In the genomic region with DNA sequence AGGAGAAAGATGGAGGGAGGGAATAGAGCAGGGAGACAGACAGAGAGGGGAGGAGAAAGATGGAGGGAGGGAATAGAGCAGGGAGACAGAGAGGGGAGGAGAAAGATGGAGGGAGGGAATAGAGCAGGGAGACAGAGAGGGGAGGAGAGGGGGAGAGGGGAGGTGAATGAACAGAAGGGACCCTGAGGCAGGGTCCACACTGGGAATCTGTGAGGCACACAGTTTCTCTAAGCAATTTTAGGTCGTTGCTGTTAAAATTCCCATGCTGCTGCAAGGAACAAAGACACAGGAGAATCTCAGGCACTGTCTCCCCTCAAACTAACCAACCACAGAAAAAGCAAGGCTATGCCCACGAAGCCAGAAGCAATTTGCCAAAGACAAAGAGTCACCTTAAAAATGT, we compare ENCODE assay signal across 14 mouse cellular contexts. TPM values are rescaled to one million over a fixed set of nuclear protein-coding genes. Genes with fewer than 3 reads are reported as not detected.
DNase-seq lines count a peak whose midpoint lies in the region; ATAC-seq and TF ChIP-seq lines count a peak whose summit lies in the region.
"Not testable (repeated sequence)": the region's sequence is repeated elsewhere in the genome, so short reads cannot be mapped to it uniquely, and the experiment has no call there.
"Had no signal": no experiment of that assay in that cellular context is flagged by ENCODE, and none has a peak within 500 bp of the region (broad histone marks: within the 10 kb centered on the region; RNA-seq: fewer than 3 reads in every experiment).

No protein-coding gene starts in this region.

- ATAC-seq in embryonic facial prominence, embryonic 13.5 days (ENCODE audit: insufficient number of reproducible peaks, insufficient read depth, low FRiP score, low TSS enrichment, low read depth); kidney, postnatal 0 days (replicated peaks; ENCODE audit: low FRiP score, low read depth); midbrain, embryonic 11.5 days (ENCODE audit: low FRiP score); neural tube, embryonic 13.5 days (ENCODE audit: low read depth): not testable (repeated sequence)
- peak; percentile 55 for ATAC-seq in forebrain, embryonic 15.5 days (replicated peaks)

- peak overlapping the region; percentile 20; the same call in 1 of the 2 replicates for H3K4me2 ChIP-seq in embryonic facial prominence, embryonic 13.5 days
- H3K4me2 ChIP-seq in forebrain, embryonic 15.5 days (replicated peaks); kidney, postnatal 0 days (ENCODE audit: low read length); midbrain, embryonic 11.5 days; neural tube, embryonic 13.5 days: not testable (repeated sequence)

- H3K27ac ChIP-seq in embryonic facial prominence, embryonic 13.5 days, result peak overlapping the region; percentile 78
- H3K27ac ChIP-seq in forebrain, embryonic 15.5 days (replicated peaks), result peak overlapping the region; percentile 91
- H3K27ac ChIP-seq in hindbrain, embryonic 10.5 days, result peak overlapping the region; percentile 54; the same call in 1 of the 2 replicates
- not testable (repeated sequence) for H3K27ac ChIP-seq in kidney, postnatal 0 days; midbrain, embryonic 11.5 days (ENCODE audit: low read depth, low read length)
- H3K27ac ChIP-seq in neural tube, embryonic 13.5 days (replicated peaks), result peak overlapping the region; percentile 54

- H3K36me3 ChIP-seq in embryonic facial prominence, embryonic 13.5 days, result peaks cover 34% of the 10 kb centered on the region
- H3K36me3 ChIP-seq in forebrain, embryonic 15.5 days; kidney, postnatal 0 days (ENCODE audit: insufficient read depth, low read length); midbrain, embryonic 11.5 days (ENCODE audit: control insufficient read depth, insufficient read depth, low read length): not testable (repeated sequence)
- H3K36me3 ChIP-seq in hindbrain, embryonic 10.5 days, result peaks cover 60% of the 10 kb centered on the region
- peaks cover 34% of the 10 kb centered on the region for H3K36me3 ChIP-seq in neural tube, embryonic 13.5 days

- not testable (repeated sequence) for H3K9me3 ChIP-seq in embryonic facial prominence, embryonic 13.5 days; forebrain, embryonic 15.5 days; hindbrain, embryonic 10.5 days; kidney, postnatal 0 days (replicated peaks; ENCODE audit: low read length); midbrain, embryonic 11.5 days (ENCODE audit: control insufficient read depth, low read length); neural tube, embryonic 13.5 days

- peak; percentile 51 for DNase-seq in brain, embryonic 14.5 days (ENCODE audit: low read depth)
- not testable (repeated sequence) for DNase-seq in hindbrain, embryonic 10.5 days (ENCODE audit: low spot score)
- peak; percentile 21 for DNase-seq in kidney, postnatal 0 days (ENCODE audit: low spot score)
- DNase-seq in midbrain, embryonic 11.5 days (ENCODE audit: low spot score, missing footprints), result peak; percentile 28

- H3K4me1 ChIP-seq in embryonic facial prominence, embryonic 13.5 days, result peaks cover 11% of the 10 kb centered on the region
- H3K4me1 ChIP-seq in forebrain, embryonic 15.5 days; hindbrain, embryonic 10.5 days (replicated peaks); kidney, postnatal 0 days (replicated peaks; ENCODE audit: insufficient read depth, low read length); midbrain, embryonic 11.5 days (ENCODE audit: control insufficient read depth, insufficient read depth, low read length); neural tube, embryonic 13.5 days (replicated peaks): not testable (repeated sequence)

- H3K9ac ChIP-seq in embryonic facial prominence, embryonic 13.5 days; forebrain, embryonic 15.5 days (replicated peaks); kidney, postnatal 0 days (ENCODE audit: low read depth, low read length); midbrain, embryonic 11.5 days (ENCODE audit: low read length); neural tube, embryonic 13.5 days: not testable (repeated sequence)

- H3K4me3 ChIP-seq in embryonic facial prominence, embryonic 13.5 days; forebrain, embryonic 15.5 days; hindbrain, embryonic 10.5 days; kidney, postnatal 0 days (replicated peaks; ENCODE audit: low read depth, low read length); midbrain, embryonic 11.5 days (ENCODE audit: low read depth, low read length); neural tube, embryonic 13.5 days: not testable (repeated sequence)

- TF ChIP-seq CTCF in brain, embryonic 14.5 days (IDR thresholded peaks at IDR 0.05; ENCODE audit: borderline replicate concordance, extremely low read depth, insufficient read depth, insufficient read length); kidney, postnatal 0 days (IDR thresholded peaks at IDR 0.05; ENCODE audit: low read depth): not testable (repeated sequence)

- WGBS in embryonic facial prominence, embryonic 13.5 days, result 28% methylated on average over 2 of the region's 2 CpGs
- 23% methylated on average over 2 of the region's 2 CpGs for WGBS in forebrain, embryonic 15.5 days
- WGBS in hindbrain, embryonic 10.5 days, result 39% methylated on average over 2 of the region's 2 CpGs
- 40% methylated on average over 2 of the region's 2 CpGs for WGBS in kidney, postnatal 0 days
- WGBS in midbrain, embryonic 11.5 days, result 53% methylated on average over 2 of the region's 2 CpGs
- 35% methylated on average over 2 of the region's 2 CpGs for WGBS in neural tube, embryonic 13.5 days

- H3K27me3 ChIP-seq in embryonic facial prominence, embryonic 13.5 days; forebrain, embryonic 15.5 days; hindbrain, embryonic 10.5 days (ENCODE audit: insufficient read depth, poor library complexity, severe bottlenecking); kidney, postnatal 0 days (ENCODE audit: insufficient read depth, low read length); midbrain, embryonic 11.5 days (ENCODE audit: control insufficient read depth, insufficient read depth, low read length); neural tube, embryonic 13.5 days: not testable (repeated sequence)

- TF ChIP-seq POLR2A in brain, embryonic 14.5 days (IDR thresholded peaks at IDR 0.05; ENCODE audit: borderline replicate concordance, extremely low read depth, insufficient read depth, insufficient read length, poor library complexity, severe bottlenecking), result not testable (repeated sequence)

RNA-seq across cellular contexts. Expression of a gene that starts 11.4 kb away (rescaled TPM):
- polyA plus RNA-seq in brain, embryonic 14.5 days (2012; rRNA removed), result 4.0 and 5.3 TPM in 2 replicates
- 1.8 and 3.5 TPM in 2 replicates for polyA plus RNA-seq in embryonic facial prominence, embryonic 13.5 days (2015; fragmentation: Nextera tagmentation; extraction: Ambion mirVana)
- polyA plus RNA-seq in forebrain, embryonic 15.5 days (2015; fragmentation: Nextera tagmentation; extraction: Ambion mirVana), result 1.9 and 2.2 TPM in 2 replicates
- 2.4 and 2.9 TPM in 2 replicates for polyA plus RNA-seq in hindbrain, embryonic 10.5 days (2016; fragmentation: Nextera tagmentation; extraction: Ambion mirVana)
- 0.59 and 1.1 TPM in 2 replicates for polyA plus RNA-seq in kidney, postnatal 0 days (2015; fragmentation: Nextera tagmentation; extraction: Ambion mirVana)
- polyA plus RNA-seq in midbrain, embryonic 11.5 days (2014; fragmentation: Nextera tagmentation; extraction: Ambion mirVana), result 1.1 and 1.2 TPM in 2 replicates
- polyA plus RNA-seq in neural tube, embryonic 13.5 days (2015; fragmentation: Nextera tagmentation; extraction: Ambion mirVana), result 1.9 and 2.5 TPM in 2 replicates

RNA-seq across cellular contexts. Expression of a gene that starts 16.9 kb away (rescaled TPM):
- polyA plus RNA-seq in brain, embryonic 14.5 days (2012; rRNA removed), result 187 and 246 TPM in 2 replicates
- 429 and 454 TPM in 2 replicates for polyA plus RNA-seq in embryonic facial prominence, embryonic 13.5 days (2015; fragmentation: Nextera tagmentation; extraction: Ambion mirVana)
- 425 and 442 TPM in 2 replicates for polyA plus RNA-seq in forebrain, embryonic 15.5 days (2015; fragmentation: Nextera tagmentation; extraction: Ambion mirVana)
- 430 and 490 TPM in 2 replicates for polyA plus RNA-seq in hindbrain, embryonic 10.5 days (2016; fragmentation: Nextera tagmentation; extraction: Ambion mirVana)
- polyA plus RNA-seq in kidney, postnatal 0 days (2015; fragmentation: Nextera tagmentation; extraction: Ambion mirVana), result 304 and 328 TPM in 2 replicates
- polyA plus RNA-seq in midbrain, embryonic 11.5 days (2014; fragmentation: Nextera tagmentation; extraction: Ambion mirVana), result 542 and 583 TPM in 2 replicates
- 410 and 432 TPM in 2 replicates for polyA plus RNA-seq in neural tube, embryonic 13.5 days (2015; fragmentation: Nextera tagmentation; extraction: Ambion mirVana)

RNA-seq across cellular contexts. Expression of a gene that starts 17.5 kb away (rescaled TPM):
- polyA plus RNA-seq in brain, embryonic 14.5 days (2012; rRNA removed), result 56.8 and 58.2 TPM in 2 replicates
- 136 and 172 TPM in 2 replicates for polyA plus RNA-seq in embryonic facial prominence, embryonic 13.5 days (2015; fragmentation: Nextera tagmentation; extraction: Ambion mirVana)
- 141 and 143 TPM in 2 replicates for polyA plus RNA-seq in forebrain, embryonic 15.5 days (2015; fragmentation: Nextera tagmentation; extraction: Ambion mirVana)
- polyA plus RNA-seq in hindbrain, embryonic 10.5 days (2016; fragmentation: Nextera tagmentation; extraction: Ambion mirVana), result 175 and 190 TPM in 2 replicates
- polyA plus RNA-seq in kidney, postnatal 0 days (2015; fragmentation: Nextera tagmentation; extraction: Ambion mirVana), result 133 and 140 TPM in 2 replicates
- 172 and 176 TPM in 2 replicates for polyA plus RNA-seq in midbrain, embryonic 11.5 days (2014; fragmentation: Nextera tagmentation; extraction: Ambion mirVana)
- polyA plus RNA-seq in neural tube, embryonic 13.5 days (2015; fragmentation: Nextera tagmentation; extraction: Ambion mirVana), result 134 and 144 TPM in 2 replicates

RNA-seq across cellular contexts. Expression of a gene that starts 22.8 kb away (rescaled TPM):
- 0.05 TPM in 1 of 2 replicates, not detected in the other for polyA plus RNA-seq in brain, embryonic 14.5 days (2012; rRNA removed)
- polyA plus RNA-seq in embryonic facial prominence, embryonic 13.5 days (2015; fragmentation: Nextera tagmentation; extraction: Ambion mirVana), result not detected in 2 replicates
- not detected in 2 replicates for polyA plus RNA-seq in forebrain, embryonic 15.5 days (2015; fragmentation: Nextera tagmentation; extraction: Ambion mirVana)
- not detected in 2 replicates for polyA plus RNA-seq in hindbrain, embryonic 10.5 days (2016; fragmentation: Nextera tagmentation; extraction: Ambion mirVana)
- not detected in 2 replicates for polyA plus RNA-seq in kidney, postnatal 0 days (2015; fragmentation: Nextera tagmentation; extraction: Ambion mirVana)
- polyA plus RNA-seq in midbrain, embryonic 11.5 days (2014; fragmentation: Nextera tagmentation; extraction: Ambion mirVana), result not detected in 2 replicates
- polyA plus RNA-seq in neural tube, embryonic 13.5 days (2015; fragmentation: Nextera tagmentation; extraction: Ambion mirVana), result not detected in 2 replicates
- polyA plus RNA-seq: activated CD4-positive, CD25-positive, alpha-beta regulatory T cell, adult 4 months; intestine, postnatal 0 days; kidney, embryonic 14.5 days; liver, embryonic 15.5 days; lung, embryonic 16.5 days; neural tube, embryonic 11.5 days; spleen, adult 2 months had no signal

RNA-seq across cellular contexts. Expression of a gene that starts 30.7 kb away (rescaled TPM):
- polyA plus RNA-seq in brain, embryonic 14.5 days (2012; rRNA removed), result 0.07 and 0.08 TPM in 2 replicates
- 1.2 and 2.1 TPM in 2 replicates for polyA plus RNA-seq in embryonic facial prominence, embryonic 13.5 days (2015; fragmentation: Nextera tagmentation; extraction: Ambion mirVana)
- polyA plus RNA-seq in forebrain, embryonic 15.5 days (2015; fragmentation: Nextera tagmentation; extraction: Ambion mirVana), result 0.23 and 0.28 TPM in 2 replicates
- polyA plus RNA-seq in hindbrain, embryonic 10.5 days (2016; fragmentation: Nextera tagmentation; extraction: Ambion mirVana), result 0.22 and 0.89 TPM in 2 replicates
- 0.20 and 0.75 TPM in 2 replicates for polyA plus RNA-seq in kidney, postnatal 0 days (2015; fragmentation: Nextera tagmentation; extraction: Ambion mirVana)
- polyA plus RNA-seq in midbrain, embryonic 11.5 days (2014; fragmentation: Nextera tagmentation; extraction: Ambion mirVana), result not detected in 2 replicates
- polyA plus RNA-seq in neural tube, embryonic 13.5 days (2015; fragmentation: Nextera tagmentation; extraction: Ambion mirVana), result 0.14 TPM in 1 of 2 replicates, not detected in the other
- polyA plus RNA-seq: spleen, adult 2 months had no signal
